Mouse (Mus musculus): Measurements from ENCODE around the gene Fam168a. TPM values are rescaled to one million over a fixed set of nuclear protein-coding genes. Genes with fewer than 3 reads are reported as not detected.

The Fam168a gene
- 40.2 TPM for polyA plus RNA-seq (2021)

GRCm38 (mm10) chr7:100706143-100706841, at the start of gene Fam168a:
Gene Fam168a, plus strand, starts transcription at chr7:100706635.
- no peak for TF ChIP-seq CTCF (IDR thresholded peaks at IDR 0.05)
- CTCF ChIA-PET, result interaction anchor here (0.6 to 1.4 kb wide), 4 partner anchors 21 to 93 kb away, joined by 3 to 4 read pairs (median 4); no protein-coding TSS in a partner anchor
- POLR2A ChIA-PET, result no interaction called here

GRCm38 (mm10) chr7:100656739-100657138, 49.7 kb upstream of the Fam168a start:
- ATAC-seq (no peak), DNase-seq (ENCODE audit: low read depth, low spot score) (no peak)
- in situ Hi-C loops (cut with MboI; ENCODE audit: low pct_unique_long_range_greater_than_20kb), result no loop called here
- no peak for TF ChIP-seq CTCF (IDR thresholded peaks at IDR 0.05)
- CTCF ChIA-PET, result no interaction called here
- no peaks in the 10 kb centered on the region for H3K27me3 ChIP-seq
- POLR2A ChIA-PET, result interaction anchor here (1.7 kb wide), 1 partner anchor 13 kb away, joined by 4 read pairs; no protein-coding TSS in a partner anchor

More at GRCm38 (mm10) chr7:100706143-100706841, at the start of gene Fam168a:
- H3K27me3 ChIP-seq, result no peaks in the 10 kb centered on the region
- peak; percentile 93 for ATAC-seq
- in situ Hi-C loops (cut with MboI; ENCODE audit: low pct_unique_long_range_greater_than_20kb), result no loop called here
- DNase-seq (ENCODE audit: low read depth, low spot score), result peak; percentile 89

- DNase-seq (ENCODE audit: low read depth, low spot score), result no peak
- H3K27me3 ChIP-seq, result no peaks in the 10 kb centered on the region
- in situ Hi-C loops (cut with MboI; ENCODE audit: low pct_unique_long_range_greater_than_20kb), result no loop called here
- ChIA-PET CTCF (no interaction called here), POLR2A (no interaction called here)
- no peak for ATAC-seq
- TF ChIP-seq CTCF (IDR thresholded peaks at IDR 0.05), result no peak
These were observed 48.3 kb upstream of the Fam168a start for GRCm38 (mm10) chr7:100658093-100658578.

- ChIA-PET CTCF (interaction anchor here (1.2 to 2.6 kb wide), 2 partner anchors 10 to 23 kb away, joined by 3 to 16 read pairs; no protein-coding TSS in a partner anchor), POLR2A (interaction anchor here (1.5 kb wide), 1 partner anchor 17 kb away, joined by 3 read pairs; no protein-coding TSS in a partner anchor)
- no peak for TF ChIP-seq CTCF (IDR thresholded peaks at IDR 0.05)
- in situ Hi-C loops (cut with MboI; ENCODE audit: low pct_unique_long_range_greater_than_20kb), result loop anchor here (10.0 kb wide), 1 partner anchor 226 kb away; no protein-coding TSS in a partner anchor
- no peaks in the 10 kb centered on the region for H3K27me3 ChIP-seq
- no peak for ATAC-seq
- no peak for DNase-seq (ENCODE audit: low read depth, low spot score)
These were observed 45.2 kb upstream of the Fam168a start for GRCm38 (mm10) chr7:100661264-100661663.

- ATAC-seq, result no peak
- no peaks in the 10 kb centered on the region for H3K27me3 ChIP-seq
- CTCF ChIA-PET, result interaction anchor here (1.2 to 4.5 kb wide), 9 partner anchors 8 to 142 kb away, joined by 3 to 34 read pairs (median 9); no protein-coding TSS in a partner anchor
- POLR2A ChIA-PET, result interaction anchor here (1.5 kb wide), 1 partner anchor 18 kb away, joined by 3 read pairs; no protein-coding TSS in a partner anchor
- in situ Hi-C loops (cut with MboI; ENCODE audit: low pct_unique_long_range_greater_than_20kb), result loop anchor here (10.0 kb wide), 1 partner anchor 227 kb away; no protein-coding TSS in a partner anchor
- DNase-seq (ENCODE audit: low read depth, low spot score), result no peak
- TF ChIP-seq CTCF (IDR thresholded peaks at IDR 0.05), result no peak
These were observed 44.2 kb upstream of the Fam168a start, which contains the start of gene Plekhb1 for GRCm38 (mm10) chr7:100662231-100662630. Gene Plekhb1, minus strand, starts transcription at chr7:100662414.

GRCm38 (mm10) chr7:100663190-100663589, 43.2 kb upstream of the Fam168a start:
- peak; percentile 97 for TF ChIP-seq CTCF (IDR thresholded peaks at IDR 0.05)
- H3K27me3 ChIP-seq, result no peaks in the 10 kb centered on the region
- ATAC-seq (peak; percentile 92), DNase-seq (ENCODE audit: low read depth, low spot score) (peak; percentile 85)
- in situ Hi-C loops (cut with MboI; ENCODE audit: low pct_unique_long_range_greater_than_20kb), result loop anchor here (10.0 kb wide), 1 partner anchor 228 kb away; no protein-coding TSS in a partner anchor
- POLR2A ChIA-PET, result interaction anchor here (0.6 to 1.1 kb wide), 2 partner anchors 9 to 102 kb away, joined by 3 to 4 read pairs; no protein-coding TSS in a partner anchor
- CTCF ChIA-PET, result interaction anchor here (0.7 to 4.5 kb wide), 16 partner anchors 9 to 205 kb away, joined by 3 to 34 read pairs (median 3); no protein-coding TSS in a partner anchor

GRCm38 (mm10) chr7:100663729-100664304, 42.6 kb upstream of the Fam168a start:
- POLR2A ChIA-PET, result interaction anchor here (0.6 to 1.1 kb wide), 2 partner anchors 8 to 103 kb away, joined by 3 to 4 read pairs; no protein-coding TSS in a partner anchor
- CTCF ChIA-PET, result interaction anchor here (0.7 to 4.5 kb wide), 15 partner anchors 10 to 204 kb away, joined by 3 to 34 read pairs (median 3); no protein-coding TSS in a partner anchor
- no peak for TF ChIP-seq CTCF (IDR thresholded peaks at IDR 0.05)
- in situ Hi-C loops (cut with MboI; ENCODE audit: low pct_unique_long_range_greater_than_20kb), result loop anchor here (10.0 kb wide), 1 partner anchor 229 kb away; no protein-coding TSS in a partner anchor
- DNase-seq (ENCODE audit: low read depth, low spot score) (no peak), ATAC-seq (no peak)
- no peaks in the 10 kb centered on the region for H3K27me3 ChIP-seq

GRCm38 (mm10) chr7:100670646-100671045, 35.8 kb upstream of the Fam168a start:
- ChIA-PET POLR2A (no interaction called here), CTCF (no interaction called here)
- no peaks in the 10 kb centered on the region for H3K27me3 ChIP-seq
- DNase-seq (ENCODE audit: low read depth, low spot score) (no peak), ATAC-seq (no peak)
- in situ Hi-C loops (cut with MboI; ENCODE audit: low pct_unique_long_range_greater_than_20kb), result no loop called here
- no peak for TF ChIP-seq CTCF (IDR thresholded peaks at IDR 0.05)

GRCm38 (mm10) chr7:100673452-100673851, 33.0 kb upstream of the Fam168a start:
- H3K27me3 ChIP-seq, result no peaks in the 10 kb centered on the region
- ATAC-seq (no peak), DNase-seq (ENCODE audit: low read depth, low spot score) (no peak)
- CTCF ChIA-PET, result interaction anchor here (4.9 kb wide), 1 partner anchor 9 kb away, joined by 34 read pairs; no protein-coding TSS in a partner anchor
- in situ Hi-C loops (cut with MboI; ENCODE audit: low pct_unique_long_range_greater_than_20kb), result no loop called here
- POLR2A ChIA-PET, result no interaction called here
- TF ChIP-seq CTCF (IDR thresholded peaks at IDR 0.05), result no peak

- in situ Hi-C loops (cut with MboI; ENCODE audit: low pct_unique_long_range_greater_than_20kb), result no loop called here
- CTCF ChIA-PET, result interaction anchor here (1.3 to 4.9 kb wide), 3 partner anchors 10 to 38 kb away, joined by 3 to 34 read pairs (median 3); no protein-coding TSS in a partner anchor
- no peak for TF ChIP-seq CTCF (IDR thresholded peaks at IDR 0.05)
- ATAC-seq, result no peak
- H3K27me3 ChIP-seq, result no peaks in the 10 kb centered on the region
- no peak for DNase-seq (ENCODE audit: low read depth, low spot score)
- POLR2A ChIA-PET, result interaction anchor here (0.6 kb wide), 1 partner anchor 36 kb away, joined by 3 read pairs; no protein-coding TSS in a partner anchor
These were observed 31.5 kb upstream of the Fam168a start for GRCm38 (mm10) chr7:100674941-100675340.

All from Patski (cell line).